ENCODE assay signal across 8 mouse cellular contexts in genomic region chr7:74367350-74367749, GRCm38 (mm10).
A peak's percentile ranks its signal among the peaks of the same experiment; 100 is the strongest.
DNase-seq lines count a peak whose midpoint lies in the region; ATAC-seq lines count a peak whose summit lies in the region.

No protein-coding gene starts in this region.

- DNase-seq in left cerebral cortex, adult 18-20 months (ENCODE audit: low spot score in 2 of 2), result peak; percentile 61 to 71
- no peak for DNase-seq in left cerebral cortex, adult 8-10 months (ENCODE audit: low spot score in 2 of 2)
- DNase-seq in brain, embryonic 18.5 days (ENCODE audit: low read depth, low spot score), result peak; percentile 36
- peak; percentile 56 to 80 for DNase-seq in kidney, postnatal 36 days
- peak; percentile 59 for DNase-seq in midbrain, embryonic 10.5 days (ENCODE audit: low spot score)
- peak; percentile 44 for DNase-seq in thymus, postnatal 14 days
- no peak for DNase-seq in heart, adult 11 months

- H3K4me1 ChIP-seq in forebrain, embryonic 12.5 days, result peaks cover 27% of the 10 kb centered on the region
- H3K4me1 ChIP-seq in midbrain, embryonic 10.5 days, result peaks cover 47% of the 10 kb centered on the region

- no peak overlapping the region for H3K9ac ChIP-seq in forebrain, embryonic 12.5 days

- no peaks in the 10 kb centered on the region for H3K36me3 ChIP-seq in forebrain, embryonic 12.5 days (replicated peaks)
- H3K36me3 ChIP-seq in midbrain, embryonic 10.5 days, result no peaks in the 10 kb centered on the region

- H3K4me2 ChIP-seq in forebrain, embryonic 12.5 days, result no peak overlapping the region

- H3K27me3 ChIP-seq in forebrain, embryonic 12.5 days, result peaks cover 5% of the 10 kb centered on the region; the same call in 1 of the 2 replicates
- no peaks in the 10 kb centered on the region for H3K27me3 ChIP-seq in midbrain, embryonic 10.5 days (ENCODE audit: low read depth, poor library complexity, severe bottlenecking)

- peak; percentile 37 for ATAC-seq in forebrain, embryonic 12.5 days (ENCODE audit: low FRiP score)

- 30% methylated on average over 7 of the region's 7 CpGs for WGBS in forebrain, embryonic 12.5 days
- WGBS in midbrain, embryonic 10.5 days, result 34% methylated on average over 7 of the region's 7 CpGs

- no peaks in the 10 kb centered on the region for H3K9me3 ChIP-seq in forebrain, embryonic 12.5 days
- no peaks in the 10 kb centered on the region for H3K9me3 ChIP-seq in midbrain, embryonic 10.5 days (replicated peaks)

- H3K4me3 ChIP-seq in forebrain, embryonic 12.5 days (replicated peaks), result no peak overlapping the region
- no peak overlapping the region for H3K4me3 ChIP-seq in midbrain, embryonic 10.5 days

- H3K27ac ChIP-seq in forebrain, embryonic 12.5 days, result no peak overlapping the region
- H3K27ac ChIP-seq in midbrain, embryonic 10.5 days (replicated peaks), result no peak overlapping the region

Comparison
In these comparisons a context has a peak if more than half of its experiments do, and no peak if none do; other contexts are left out.
1. DNase-seq: peak in left cerebral cortex, adult 18-20 months (2 of 2), brain, embryonic 18.5 days (single experiment), kidney, postnatal 36 days (2 of 2), midbrain, embryonic 10.5 days (single experiment) and thymus, postnatal 14 days (single experiment); none in left cerebral cortex, adult 8-10 months (0 of 2) and heart, adult 11 months (single experiment).